In the genomic region with DNA sequence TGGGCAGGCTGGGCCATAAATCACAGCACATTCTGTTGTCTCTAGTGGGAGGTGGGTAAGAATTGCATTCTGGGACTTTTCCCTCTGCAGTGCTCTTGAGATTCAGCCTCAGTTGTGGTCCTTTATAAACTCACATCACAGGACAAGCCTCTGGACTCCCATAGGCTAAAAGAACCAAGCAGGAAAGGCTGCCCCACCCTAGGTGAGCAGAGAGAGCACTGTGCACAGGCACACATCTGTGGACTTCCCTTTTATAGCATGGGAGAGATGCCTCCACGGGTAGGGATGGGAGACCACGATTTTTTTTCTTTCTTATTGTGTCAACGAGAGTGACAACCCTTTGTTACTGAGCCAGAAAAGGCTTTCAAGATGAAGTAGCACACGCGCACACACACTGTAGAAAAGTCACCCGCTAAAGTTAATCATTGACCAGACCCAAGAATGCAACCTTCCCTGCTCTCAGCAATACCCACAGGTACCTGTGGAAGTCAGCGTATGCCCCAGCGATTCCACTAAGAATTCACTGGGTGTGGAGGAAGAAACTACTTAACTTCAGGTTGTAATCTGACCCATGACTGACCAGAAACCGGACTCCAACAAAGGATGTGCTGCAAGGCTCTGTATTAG, we compare ENCODE assay signal across 11 mouse cellular contexts. TPM values are rescaled to one million over a fixed set of nuclear protein-coding genes. Genes with fewer than 3 reads are reported as not detected.
A peak's percentile ranks its signal among the peaks of the same experiment; 100 is the strongest.
DNase-seq lines count a peak whose midpoint lies in the region; ATAC-seq and TF ChIP-seq lines count a peak whose summit lies in the region.
"Had no signal": no experiment of that assay in that cellular context is flagged by ENCODE, and none has a peak within 500 bp of the region (broad histone marks: within the 10 kb centered on the region; RNA-seq: fewer than 3 reads in every experiment).

No protein-coding gene starts in this region.

- no peaks in the 10 kb centered on the region; the same call in 1 of the 2 replicates for H3K4me1 ChIP-seq in lung, adult 2 months (ENCODE audit: control insufficient read depth, insufficient read depth, low read length)
- 0 out of 2 replicates have a peak, but pooled peaks cover 4% of the 10 kb centered on the region for H3K4me1 ChIP-seq in liver, embryonic 12.5 days
- peaks cover 17% of the 10 kb centered on the region; the same call in 1 of the 2 replicates for H3K4me1 ChIP-seq in small intestine, adult 2 months (ENCODE audit: control insufficient read depth, insufficient read depth, insufficient read length, low read length)
- H3K4me1 ChIP-seq: embryonic facial prominence, embryonic 15.5 days; midbrain, embryonic 10.5 days had no signal

- intact Hi-C loops in heart, postnatal 14 days (cut with DNase I) = no loop called here

- WGBS in lung, adult 2 months = 43% methylated on average over 9 of the region's 9 CpGs
- 49% methylated on average over 9 of the region's 9 CpGs for WGBS in liver, embryonic 12.5 days (ENCODE audit: insufficient replicate concordance)
- 16% methylated on average over 9 of the region's 9 CpGs for WGBS in small intestine, adult 2 months

- peak; percentile 63 for ATAC-seq in liver, embryonic 12.5 days

- H3K36me3 ChIP-seq in liver, embryonic 12.5 days = no peaks in the 10 kb centered on the region
- H3K36me3 ChIP-seq in small intestine, adult 2 months (ENCODE audit: control insufficient read depth, insufficient read depth, low read length) = no peaks in the 10 kb centered on the region
- H3K36me3 ChIP-seq: embryonic facial prominence, embryonic 15.5 days; midbrain, embryonic 10.5 days had no signal

- no peak for TF ChIP-seq CTCF in lung, adult 2 months (IDR thresholded peaks at IDR 0.05; ENCODE audit: insufficient read depth, low read length)
- TF ChIP-seq CTCF in small intestine, adult 2 months (IDR thresholded peaks at IDR 0.05; ENCODE audit: extremely low read depth, insufficient read length, insufficient replicate concordance, low read depth, low read length) = no peak

- no peaks in the 10 kb centered on the region for H3K9me3 ChIP-seq in liver, embryonic 12.5 days (replicated peaks)
- H3K9me3 ChIP-seq: embryonic facial prominence, embryonic 15.5 days; midbrain, embryonic 10.5 days had no signal

- no peaks in the 10 kb centered on the region for H3K27me3 ChIP-seq in liver, embryonic 12.5 days (replicated peaks)
- no peaks in the 10 kb centered on the region for H3K27me3 ChIP-seq in small intestine, adult 2 months (ENCODE audit: control insufficient read depth, insufficient read depth, low read length)
- H3K27me3 ChIP-seq: embryonic facial prominence, embryonic 15.5 days had no signal

- H3K4me2 ChIP-seq in liver, embryonic 12.5 days = 0 out of 2 replicates have a peak overlapping the region, but pooled peaks have one; percentile 6
- H3K4me2 ChIP-seq: embryonic facial prominence, embryonic 15.5 days had no signal

- H3K27ac ChIP-seq in liver, embryonic 12.5 days = 0 out of 2 replicates have a peak overlapping the region, but pooled peaks have one; percentile 25
- H3K27ac ChIP-seq in small intestine, adult 2 months (ENCODE audit: insufficient read depth, low read depth, low read length) = peak overlapping the region; percentile 92
- H3K27ac ChIP-seq: embryonic facial prominence, embryonic 15.5 days; midbrain, embryonic 10.5 days had no signal

- TF ChIP-seq POLR2A in lung, adult 2 months (IDR thresholded peaks at IDR 0.05; ENCODE audit: borderline replicate concordance, extremely low read depth, low read depth, low read length) = no peak
- no peak for TF ChIP-seq POLR2A in small intestine, adult 2 months (IDR thresholded peaks at IDR 0.05; ENCODE audit: low read depth, low read length)

- no peak overlapping the region for H3K4me3 ChIP-seq in lung, adult 2 months (replicated peaks; ENCODE audit: extremely low read depth, low read depth, low read length)
- no peak overlapping the region for H3K4me3 ChIP-seq in liver, embryonic 12.5 days
- H3K4me3 ChIP-seq in small intestine, adult 2 months (ENCODE audit: low read depth, low read length) = no peak overlapping the region
- H3K4me3 ChIP-seq: embryonic facial prominence, embryonic 15.5 days; midbrain, embryonic 10.5 days had no signal

- DNase-seq in lung, adult 18-20 months = peak; percentile 30 to 65
- no peak for DNase-seq in lung, adult 2 months
- DNase-seq in kidney, adult 18-20 months = peak; percentile 58
- DNase-seq in thymus, postnatal 10 days (ENCODE audit: low spot score in 2 of 2) = no peak
- no peak for DNase-seq in heart, postnatal 14 days
- no peak for DNase-seq in left cerebral cortex, adult 11 months (ENCODE audit: low spot score)
- DNase-seq: cerebellum, adult 9-11 months had no signal

- H3K9ac ChIP-seq in liver, embryonic 12.5 days = no peak overlapping the region
- H3K9ac ChIP-seq: embryonic facial prominence, embryonic 15.5 days had no signal

RNA-seq across cellular contexts. Expression of a gene that starts 32.4 kb away (rescaled TPM):
- 13.9 and 14.6 TPM in 2 replicates for polyA plus RNA-seq in lung, adult 2 months (2012; rRNA removed)
- 17.3 and 17.9 TPM in 2 replicates for polyA plus RNA-seq in liver, embryonic 12.5 days (2016; fragmentation: Nextera tagmentation; extraction: Ambion mirVana)
- polyA plus RNA-seq in small intestine, adult 2 months (2012; rRNA removed) = 8.3 and 17.9 TPM in 2 replicates
- 10 to 100 TPM; 30.7 to 32.7 TPM for total RNA-seq in heart, postnatal 14 days (2021)

Comparison
In these comparisons a context has a peak if more than half of its experiments do, and no peak if none do; other contexts are left out.
1. DNase-seq: peak in lung, adult 18-20 months (2 of 2) and kidney, adult 18-20 months (single experiment); none in lung, adult 2 months (single experiment), thymus, postnatal 10 days (0 of 2), heart, postnatal 14 days (0 of 2) and left cerebral cortex, adult 11 months (single experiment).